Mouse (Mus musculus): ENCODE data around the gene Snph. TPM values are rescaled to one million over a fixed set of nuclear protein-coding genes. Genes with fewer than 3 reads are reported as not detected.

Snph gene
- total RNA-seq (2012; rRNA removed) = not detected in 2 replicates
- total RNA-seq (2014; rRNA removed) = not detected in 2 replicates
- not detected in 2 replicates for polyA plus RNA-seq (2012; ENCODE audit: insufficient read length, low read depth)

DNA sequence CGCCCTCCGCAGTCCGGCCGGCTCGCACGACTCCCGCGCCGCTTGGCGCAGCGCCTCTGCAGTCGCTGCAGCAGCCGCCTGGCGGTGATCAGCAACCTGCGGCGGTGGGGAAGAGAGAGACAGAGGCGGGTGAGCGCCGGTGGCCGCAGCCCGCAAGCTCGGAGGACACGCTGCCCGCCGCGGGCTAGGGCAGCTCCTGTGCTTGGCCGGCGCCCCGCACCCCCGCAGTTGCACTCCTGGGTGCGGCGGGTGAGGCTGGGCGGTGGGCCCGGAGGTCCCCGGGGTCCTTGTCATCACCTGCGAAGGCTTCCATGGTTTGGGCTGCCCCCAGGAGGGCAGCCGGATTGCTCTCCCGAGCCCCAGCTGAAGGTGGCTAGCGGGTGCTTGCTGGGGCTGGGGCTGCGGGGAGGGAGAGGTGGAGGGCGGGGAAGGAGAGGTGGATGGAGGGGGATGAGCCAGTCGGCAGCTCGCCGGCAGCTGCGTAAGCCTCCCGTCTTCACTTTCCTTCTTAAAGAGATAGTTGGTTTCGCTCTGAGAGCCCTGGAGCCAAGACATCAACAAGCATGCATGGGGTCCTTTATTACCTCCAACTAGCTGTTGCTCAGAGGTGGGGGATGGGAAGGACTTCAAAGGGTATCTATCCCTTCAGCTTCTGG is at the start of gene Snph:
Snph (minus strand) TSS at position 435 of the 656 bp plus-strand sequence.
- dilution Hi-C loops (cut with MboI; ENCODE audit: extremely low pct_ligation_motif_present, extremely low pct_unique_long_range_greater_than_20kb, low sequenced_read_pairs) = no loop called here
- Histone ChIP-seq H3K9me3 (replicated peaks; ENCODE audit: low read length) (no peaks in the 10 kb centered on the region), H3K4me2 (ENCODE audit: insufficient read depth, low read depth, poor library complexity, severe bottlenecking) (no peak within 1 kb of the TSS), H3K4me3 (replicated peaks in 1 of 3; ENCODE audit: low read depth in 2 of 3, low read length in 2 of 3, poor library complexity in 1 of 3) (no peak within 1 kb of the TSS), H3K27ac (ENCODE audit: insufficient read depth, low read depth) (no peak within 1 kb of the TSS), H3K36me3 (replicated peaks in 1 of 2; ENCODE audit: control insufficient read depth in 1 of 2, insufficient read depth in 1 of 2, low read length in 1 of 2) (no peaks in the 10 kb centered on the region), H3K79me2 (replicated peaks; ENCODE audit: control insufficient read depth, extremely low read depth, insufficient read depth, poor library complexity, severe bottlenecking) (no peaks in the 10 kb centered on the region), H3K9ac (ENCODE audit: insufficient read depth, low read depth) (no peak within 1 kb of the TSS), H3K27me3 (replicated peaks) (peaks cover 75% of the 10 kb centered on the region), H3K4me1 (ENCODE audit: control insufficient read depth in 1 of 2, insufficient read depth in 2 of 2) (0 out of 4 replicates have a peak, but pooled peaks cover 0 to 3% of the 10 kb centered on the region in 2 experiments)
- in situ Hi-C loops (cut with MboI; ENCODE audit: low pct_ligation_motif_present, low pct_unique_long_range_greater_than_20kb, low sequenced_read_pairs) = no loop called here
- TF ChIP-seq JUND (conservative IDR thresholded peaks at IDR 0.05; ENCODE audit: low read depth, low read length) (no peak), ZKSCAN1 (IDR thresholded peaks at IDR 0.05; ENCODE audit: borderline replicate concordance, low read depth, low read length) (no peak), MAZ (IDR thresholded peaks at IDR 0.05; ENCODE audit: low read depth, low read length) (no peak), HCFC1 (IDR thresholded peaks at IDR 0.05; ENCODE audit: low read depth, low read length) (no peak), KAT2A (IDR thresholded peaks at IDR 0.05; ENCODE audit: insufficient replicate concordance, low read length) (no peak), POLR2A (IDR thresholded peaks at IDR 0.05; ENCODE audit: low read depth, low read length) (no peak), CTCF (conservative IDR thresholded peaks at IDR 0.05 in 1 of 2, IDR thresholded peaks at IDR 0.05 in 1 of 2; ENCODE audit: low read depth in 2 of 2, low read length in 2 of 2) (no peak), SMC3 (IDR thresholded peaks at IDR 0.05; ENCODE audit: low read depth, low read length) (no peak), PAX5 (IDR thresholded peaks at IDR 0.05; ENCODE audit: low read length) (no peak), JUN (IDR thresholded peaks at IDR 0.05; ENCODE audit: insufficient read depth, low read depth, low read length) (no peak), ZNF384 (IDR thresholded peaks at IDR 0.05; ENCODE audit: low read depth, low read length) (no peak), E2F4 (IDR thresholded peaks at IDR 0.05; ENCODE audit: insufficient replicate concordance, low read depth, low read length) (no peak), CHD2 (IDR thresholded peaks at IDR 0.05; ENCODE audit: low read length) (no peak)
- no peak for DNase-seq (ENCODE audit: extremely low read depth)

DNA sequence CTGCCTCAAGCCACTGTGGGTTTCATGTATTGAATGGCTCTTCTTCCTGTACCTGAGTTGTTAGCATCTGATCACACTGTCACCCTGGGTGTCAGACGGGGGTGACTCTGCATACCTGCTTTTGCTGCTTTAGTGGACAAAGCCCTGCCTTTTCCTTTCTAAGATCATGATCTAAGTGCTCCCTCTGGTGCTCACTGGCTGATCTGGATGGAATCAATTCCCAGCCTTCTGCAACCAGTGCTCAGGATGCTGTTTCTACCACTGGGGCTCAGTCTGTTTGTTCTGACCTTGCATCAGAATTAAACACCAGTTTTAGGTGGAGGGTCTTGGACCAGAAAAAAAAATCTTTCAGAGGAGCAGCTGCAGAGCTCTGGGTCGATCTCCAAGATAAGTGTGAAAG is 43.8 kb upstream of the Snph start:
- Histone ChIP-seq H3K9ac (ENCODE audit: insufficient read depth, low read depth) (no peak overlapping the region), H3K9me3 (replicated peaks; ENCODE audit: low read length) (no peaks in the 10 kb centered on the region), H3K27me3 (replicated peaks) (peaks cover 71% of the 10 kb centered on the region), H3K79me2 (replicated peaks; ENCODE audit: control insufficient read depth, extremely low read depth, insufficient read depth, poor library complexity, severe bottlenecking) (no peaks in the 10 kb centered on the region), H3K4me2 (ENCODE audit: insufficient read depth, low read depth, poor library complexity, severe bottlenecking) (no peak overlapping the region), H3K4me1 (ENCODE audit: control insufficient read depth in 1 of 2, insufficient read depth in 2 of 2) (peaks cover 0 to 3% of the 10 kb centered on the region in 2 experiments; a peak in 1 of 4 replicates), H3K36me3 (replicated peaks in 1 of 2; ENCODE audit: control insufficient read depth in 1 of 2, insufficient read depth in 1 of 2, low read length in 1 of 2) (no peaks in the 10 kb centered on the region), H3K27ac (ENCODE audit: insufficient read depth, low read depth) (no peak overlapping the region), H3K4me3 (replicated peaks in 1 of 3; ENCODE audit: low read depth in 2 of 3, low read length in 2 of 3, poor library complexity in 1 of 3) (no peak overlapping the region)
- TF ChIP-seq SMC3 (IDR thresholded peaks at IDR 0.05; ENCODE audit: low read depth, low read length) = peak; percentile 22; the same call in 1 of the 2 replicates
- peak; percentile 31 for TF ChIP-seq RAD21 (IDR thresholded peaks at IDR 0.05; ENCODE audit: low read depth, low read length)
- no peak for TF ChIP-seq TBP (conservative IDR thresholded peaks at IDR 0.05; ENCODE audit: low read depth, low read length)
- peak in 1 of 2 experiments; percentile 43; a peak in 2 of 4 replicates for TF ChIP-seq CTCF (conservative IDR thresholded peaks at IDR 0.05 in 1 of 2, IDR thresholded peaks at IDR 0.05 in 1 of 2; ENCODE audit: low read depth in 2 of 2, low read length in 2 of 2)
- in situ Hi-C loops (cut with MboI; ENCODE audit: low pct_ligation_motif_present, low pct_unique_long_range_greater_than_20kb, low sequenced_read_pairs) (no loop called here), dilution Hi-C loops (cut with MboI; ENCODE audit: extremely low pct_ligation_motif_present, extremely low pct_unique_long_range_greater_than_20kb, low sequenced_read_pairs) (no loop called here)
- DNase-seq (ENCODE audit: extremely low read depth) = no peak

Measured in CH12.LX (cell line).